Mouse (Mus musculus): ENCODE results near the gene Vmn2r61.

Vmn2r61 gene

GRCm38 (mm10) chr7:42259753-42260152, at the start of gene Vmn2r61:
Vmn2r61 (plus strand) TSS chr7:42260053.
- no peak for DNase-seq (ENCODE audit: low spot score)

Measured in embryo, embryonic 10.5 days (tissue).